Mouse (Mus musculus): ENCODE measurements around the gene Cdca5.
A peak's percentile ranks its signal among the peaks of the same experiment; 100 is the strongest.
"Not testable (repeated sequence)": the region's sequence is repeated elsewhere in the genome, so short reads cannot be mapped to it uniquely, and the experiment has no call there.

Cdca5 gene

DNA sequence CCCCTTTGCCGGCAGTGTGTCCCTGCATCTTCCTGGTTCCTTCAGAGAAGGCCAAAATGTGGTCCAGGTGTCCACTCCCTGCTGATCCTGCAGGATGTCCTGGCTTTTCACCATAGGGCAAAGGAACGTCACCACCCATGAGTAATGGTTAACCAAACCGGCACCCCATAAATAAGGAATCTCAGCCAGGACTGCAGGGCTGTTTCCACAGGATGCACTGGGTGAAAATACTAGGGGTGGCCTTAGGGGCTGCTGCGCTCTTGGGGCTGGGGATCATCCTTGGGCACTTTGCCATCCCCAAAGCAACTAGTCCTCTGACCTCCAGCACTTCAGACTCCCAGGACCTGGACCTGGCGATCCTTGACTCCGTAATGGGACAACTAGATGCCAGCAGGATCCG, 20.8 kb downstream of the Cdca5 start, which contains the start of gene Naaladl1:
Naaladl1 (plus strand) TSS at position 197 of the 400 bp plus-strand sequence.
- no peak for DNase-seq

DNA sequence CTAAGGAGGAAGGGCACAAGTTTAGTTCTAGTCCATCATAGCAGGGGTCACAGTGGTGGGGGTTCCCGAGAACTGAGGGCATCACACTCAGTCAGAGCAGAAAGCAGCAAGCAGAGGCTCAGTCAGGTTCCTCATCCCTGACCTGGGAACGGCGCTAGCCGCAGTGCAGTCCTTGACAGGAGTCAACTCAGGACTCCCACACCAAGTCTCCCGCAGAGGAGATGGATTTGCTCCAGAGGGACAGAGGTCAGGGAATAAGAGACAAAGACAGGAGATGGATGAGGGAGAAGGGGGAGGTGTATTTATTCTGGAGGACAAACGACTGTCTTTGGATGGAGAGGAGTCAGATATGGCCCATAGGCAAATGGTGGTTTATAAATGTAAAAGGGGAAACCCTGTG, 28.3 kb downstream of the Cdca5 start:
- DNase-seq = no peak

- DNase-seq = no peak
Measured at GRCm38 (mm10) chr19:6116113-6116850, 31.5 kb downstream of the Cdca5 start.

DNA sequence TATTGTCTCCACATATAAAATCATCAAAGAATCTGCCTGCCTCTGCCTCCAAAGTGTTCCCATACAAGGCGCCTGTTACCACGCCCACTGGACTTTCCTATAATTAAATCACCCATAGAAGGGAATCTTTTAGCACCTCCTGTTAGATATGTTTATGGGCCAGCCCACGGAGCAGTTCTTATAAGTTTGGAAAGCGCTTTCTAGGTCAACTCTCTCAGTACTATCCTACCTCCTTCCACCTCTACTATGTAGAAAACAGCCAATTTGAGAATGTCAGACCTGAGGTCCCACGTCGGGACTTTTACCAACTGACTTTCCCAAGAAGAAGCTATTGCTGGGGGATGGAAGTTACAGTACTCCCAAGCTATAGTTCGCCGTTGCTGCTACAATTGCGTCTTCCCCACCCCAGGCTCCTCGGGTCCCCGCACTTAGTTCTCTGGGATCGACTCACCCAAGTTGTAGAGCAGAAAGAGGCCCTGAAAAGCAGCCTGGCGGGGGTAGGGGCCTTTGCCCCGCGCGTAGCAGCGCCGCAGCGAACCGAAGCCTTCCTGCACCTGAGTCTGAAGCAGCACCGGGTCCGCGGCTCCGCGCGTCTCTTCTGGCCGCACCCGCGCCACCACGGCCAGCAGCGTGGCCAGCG, 32.7 kb downstream of the Cdca5 start:
- DNase-seq = no peak

- DNase-seq = peak; percentile 90 to 92
Measured at GRCm38 (mm10) chr19:6117986-6118676, 33.3 kb downstream of the Cdca5 start, which contains the start of gene Sac3d1. Gene Sac3d1 (minus strand): TSS chr19:6118650.

GRCm38 (mm10) chr19:6118677-6119185, 33.9 kb downstream of the Cdca5 start:
- no peak for DNase-seq

GRCm38 (mm10) chr19:6121761-6122160, 37.0 kb downstream of the Cdca5 start:
- no peak for DNase-seq

- DNase-seq = no peak
Measured at GRCm38 (mm10) chr19:6123330-6123729, 38.5 kb downstream of the Cdca5 start.

- no peak for DNase-seq
Measured at GRCm38 (mm10) chr19:6124898-6125297, 40.1 kb downstream of the Cdca5 start.

GRCm38 (mm10) chr19:6126289-6126688, 41.5 kb downstream of the Cdca5 start:
- DNase-seq = peak; percentile 54 to 65

- no peak for DNase-seq
Measured at GRCm38 (mm10) chr19:6126789-6127580, 42.2 kb downstream of the Cdca5 start.

DNA sequence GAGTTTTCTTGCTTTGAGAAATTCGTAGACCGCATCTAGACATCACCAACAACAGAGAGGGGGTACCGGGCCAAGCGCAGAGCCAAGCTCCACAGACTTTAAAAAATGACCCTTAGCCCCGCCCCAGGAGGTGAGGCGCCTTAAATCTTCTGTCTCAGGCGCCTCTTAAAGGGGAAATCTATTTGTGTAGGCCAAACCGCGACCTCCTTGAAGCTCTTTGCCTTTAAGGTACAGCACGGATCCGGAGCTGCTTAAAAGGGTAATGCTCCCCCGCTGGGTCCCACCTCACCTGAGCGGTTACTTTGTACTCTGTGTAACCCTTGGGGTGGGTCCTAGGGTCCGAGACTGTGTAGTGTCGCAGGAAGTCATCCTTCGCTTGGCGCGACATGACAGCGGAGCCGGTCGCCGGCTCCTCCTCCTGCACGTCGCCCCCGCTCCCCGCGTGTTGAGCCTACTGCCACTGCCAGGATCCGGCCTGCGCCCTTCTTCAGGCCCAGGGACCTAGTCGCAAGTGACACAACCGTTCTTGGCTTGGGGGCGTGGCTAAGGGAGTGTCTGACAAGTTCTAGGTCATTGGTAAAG, 43.1 kb downstream of the Cdca5 start, which contains the start of gene Snx15:
Snx15 (minus strand) TSS at position 545 of the 582 bp plus-strand sequence.
- peak; percentile 96 to 98 for DNase-seq

- not testable (repeated sequence) for DNase-seq
Measured at GRCm38 (mm10) chr19:6130414-6131128, 45.8 kb downstream of the Cdca5 start.

DNA sequence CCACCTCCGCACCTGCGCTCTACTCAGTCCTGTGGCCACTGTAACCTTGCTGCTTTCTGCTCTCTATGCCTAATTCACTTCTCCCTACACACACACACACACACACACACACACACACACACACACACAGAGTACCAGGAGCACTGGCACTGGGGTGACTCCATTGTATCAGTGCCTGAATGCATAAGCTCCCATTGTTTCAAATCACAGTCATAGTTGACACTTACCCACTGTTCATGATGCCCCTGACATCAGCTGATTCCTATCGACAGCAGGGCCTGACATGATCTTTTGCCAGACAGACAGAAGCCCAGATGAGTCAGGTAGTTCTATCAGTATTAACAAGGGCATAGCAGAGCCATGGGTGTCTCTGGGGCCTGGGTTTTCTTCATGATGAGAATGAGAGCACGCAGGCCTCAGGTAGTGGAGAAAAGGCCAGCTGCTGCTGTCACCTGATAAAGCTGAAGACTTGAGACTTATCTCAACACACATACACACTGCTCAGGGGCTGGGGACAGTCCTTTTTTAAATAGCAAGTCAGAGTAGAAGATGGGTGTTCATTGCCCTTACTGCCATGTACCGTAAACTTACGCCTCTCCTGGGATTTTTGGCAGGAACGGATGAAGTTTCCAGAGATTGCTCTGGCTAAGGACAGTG, 47.5 kb downstream of the Cdca5 start:
- no peak for DNase-seq

DNA sequence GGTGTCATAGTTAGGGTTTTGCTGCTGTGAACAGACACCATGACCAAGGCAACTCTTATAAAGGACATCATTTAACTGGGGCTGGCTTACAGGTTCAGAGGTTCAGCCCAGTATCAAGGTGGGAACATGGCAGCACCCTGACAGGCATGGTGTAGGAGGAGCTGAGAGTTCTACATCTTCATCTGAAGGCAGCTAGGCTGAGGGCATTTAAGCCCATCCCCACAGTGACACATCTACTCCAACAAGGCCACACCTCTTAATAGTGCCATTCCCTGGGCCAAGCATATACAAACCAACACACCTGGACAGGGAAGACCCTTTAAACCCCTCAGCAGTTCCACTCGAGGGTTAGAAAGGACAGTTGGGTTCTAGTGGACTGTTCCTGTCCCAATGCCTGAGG, 48.4 kb downstream of the Cdca5 start:
- not testable (repeated sequence) for DNase-seq

- no peak for DNase-seq
Measured at GRCm38 (mm10) chr19:6136397-6136796, 51.6 kb downstream of the Cdca5 start.

GRCm38 (mm10) chr19:6139701-6140100, 54.9 kb downstream of the Cdca5 start:
- peak; percentile 39 to 48 for DNase-seq

GRCm38 (mm10) chr19:6140374-6140677, 55.5 kb downstream of the Cdca5 start:
- DNase-seq = no peak

GRCm38 (mm10) chr19:6140678-6141393, 56.1 kb downstream of the Cdca5 start, which contains the start of gene Batf2:
Gene Batf2 (plus strand): TSS chr19:6140983.
- peak; percentile 91 to 93 for DNase-seq

DNA sequence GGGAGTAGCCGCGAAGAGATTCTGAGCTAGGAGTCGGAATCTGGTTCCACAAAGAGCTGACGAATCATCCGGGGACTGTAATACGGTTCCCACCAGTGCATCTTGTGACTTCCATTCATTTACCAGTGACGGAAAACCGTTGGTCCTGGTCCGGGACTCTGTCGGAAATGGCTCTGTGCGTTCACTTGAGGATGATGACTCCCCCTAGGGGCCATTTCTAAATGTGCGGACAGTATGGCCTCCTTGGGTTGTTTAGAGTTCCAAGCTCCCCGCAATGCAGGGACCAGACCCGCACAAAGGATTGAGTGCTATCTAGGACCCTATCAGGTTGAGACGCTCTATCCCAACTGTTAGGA, 56.6 kb downstream of the Cdca5 start, which contains the start of gene Arl2:
Arl2 (minus strand) TSS at position 155 of the 356 bp plus-strand sequence.
- DNase-seq = peak; percentile 85 to 86
